ENCODE assay signal across 13 mouse cellular contexts in genomic region chr8:21001171-21001570, GRCm38 (mm10). TPM values are rescaled to one million over a fixed set of nuclear protein-coding genes. Genes with fewer than 3 reads are reported as not detected.
DNase-seq lines count a peak whose midpoint lies in the region; TF ChIP-seq lines count a peak whose summit lies in the region.
"Had no signal": no experiment of that assay in that cellular context is flagged by ENCODE, and none has a peak within 500 bp of the region (broad histone marks: within the 10 kb centered on the region; RNA-seq: fewer than 3 reads in every experiment).

No protein-coding gene starts in this region.

- H3K79me2 ChIP-seq in heart, adult 2 months (replicated peaks; ENCODE audit: control insufficient read depth, insufficient read depth, low read length): no peaks in the 10 kb centered on the region

- no peak overlapping the region for H3K4me3 ChIP-seq in heart, adult 2 months
- H3K4me3 ChIP-seq: heart, embryonic 15.5 days; limb, embryonic 15.5 days had no signal

- peak; percentile 60 for TF ChIP-seq CTCF in heart, adult 2 months (IDR thresholded peaks at IDR 0.05)

- H3K9ac ChIP-seq in heart, adult 2 months (ENCODE audit: low read depth, low read length): no peak overlapping the region
- H3K9ac ChIP-seq: heart, embryonic 15.5 days; limb, embryonic 15.5 days had no signal

- DNase-seq in heart, adult 2 months: no peak
- DNase-seq in heart, adult 8-10 months (ENCODE audit: low spot score): no peak
- DNase-seq in lung, postnatal 10 days: peak; percentile 3
- DNase-seq in lung, postnatal 14 days: no peak
- peak; percentile 68 for DNase-seq in MN1 (ENCODE audit: low spot score)
- DNase-seq in kidney, postnatal 4 days: peak; percentile 47 to 48
- DNase-seq in urinary bladder, postnatal 25 days (ENCODE audit: low spot score): no peak
- DNase-seq in urinary bladder, postnatal 14 days (ENCODE audit: low spot score): no peak
- DNase-seq: thymus, postnatal 36 days had no signal

- no peak for TF ChIP-seq POLR2A in heart, adult 2 months (IDR thresholded peaks at IDR 0.05; ENCODE audit: insufficient read depth, low read depth, low read length)

- 48% methylated on average over 8 of the region's 8 CpGs for WGBS in heart, adult 2 months

- intact Hi-C loops in heart, adult 2 months (cut with DNase I): no loop called here

- TF ChIP-seq EP300 in heart, adult 2 months (IDR thresholded peaks at IDR 0.05; ENCODE audit: insufficient read depth, low read depth, low read length): no peak

- H3K27ac ChIP-seq in heart, adult 2 months: no peak overlapping the region
- H3K27ac ChIP-seq: heart, embryonic 15.5 days; limb, embryonic 15.5 days had no signal

- no peaks in the 10 kb centered on the region for H3K36me3 ChIP-seq in heart, adult 2 months (ENCODE audit: control insufficient read depth, insufficient read depth, low read length)
- H3K36me3 ChIP-seq: heart, embryonic 15.5 days; limb, embryonic 15.5 days had no signal

- no peaks in the 10 kb centered on the region for H3K27me3 ChIP-seq in heart, adult 2 months (ENCODE audit: control insufficient read depth, insufficient read depth, low read length)
- H3K27me3 ChIP-seq: heart, embryonic 15.5 days; limb, embryonic 15.5 days had no signal

- no peaks in the 10 kb centered on the region for H3K4me1 ChIP-seq in heart, adult 2 months (ENCODE audit: control insufficient read depth, insufficient read depth, low read length)
- H3K4me1 ChIP-seq: heart, embryonic 15.5 days; limb, embryonic 15.5 days had no signal

RNA-seq across cellular contexts. Expression of gene Defa21, which starts 24.2 kb away (rescaled TPM):
- total RNA-seq in heart, adult 2 months (2021): not detected
- not detected in 2 replicates for polyA plus RNA-seq in heart, adult 2 months (2012; rRNA removed)
- total RNA-seq in heart, adult 8-10 months (2022): not detected
- total RNA-seq: neutrophil, adult 5-6 weeks had no signal
- polyA plus RNA-seq: cortical plate, adult 2 months; heart, embryonic 15.5 days; limb, embryonic 15.5 days had no signal

RNA-seq across cellular contexts. Expression of gene Defa23, which starts 53.7 kb away (rescaled TPM):
- total RNA-seq in heart, adult 2 months (2021): not detected
- 0.88 TPM in 1 of 2 replicates, not detected in the other for polyA plus RNA-seq in heart, adult 2 months (2012; rRNA removed)
- not detected for total RNA-seq in heart, adult 8-10 months (2022)
- total RNA-seq: neutrophil, adult 5-6 weeks had no signal
- polyA plus RNA-seq: cortical plate, adult 2 months; heart, embryonic 15.5 days; limb, embryonic 15.5 days had no signal

RNA-seq across cellular contexts. Expression of gene AY761185, which starts 56.7 kb away (rescaled TPM):
- total RNA-seq in heart, adult 2 months (2021): not detected
- polyA plus RNA-seq in heart, adult 2 months (2012; rRNA removed): not detected in 2 replicates
- total RNA-seq in heart, adult 8-10 months (2022): not detected
- total RNA-seq: neutrophil, adult 5-6 weeks had no signal
- polyA plus RNA-seq: cortical plate, adult 2 months; heart, embryonic 15.5 days; limb, embryonic 15.5 days had no signal

Comparison
In these comparisons a context has a peak if more than half of its experiments do, and no peak if none do; other contexts are left out.
1. DNase-seq: peak in lung, postnatal 10 days (single experiment), MN1 (single experiment) and kidney, postnatal 4 days (2 of 2); none in heart, adult 2 months (0 of 2), heart, adult 8-10 months (single experiment), lung, postnatal 14 days (single experiment), urinary bladder, postnatal 25 days (single experiment) and urinary bladder, postnatal 14 days (single experiment).